Mouse (Mus musculus): ENCODE data around the gene Shisa5. TPM values are rescaled to one million over a fixed set of nuclear protein-coding genes. Genes with fewer than 3 reads are reported as not detected.

Shisa5 gene
- polyA plus RNA-seq, 1 experiment from 2014 or later: 34.7 TPM

DNA sequence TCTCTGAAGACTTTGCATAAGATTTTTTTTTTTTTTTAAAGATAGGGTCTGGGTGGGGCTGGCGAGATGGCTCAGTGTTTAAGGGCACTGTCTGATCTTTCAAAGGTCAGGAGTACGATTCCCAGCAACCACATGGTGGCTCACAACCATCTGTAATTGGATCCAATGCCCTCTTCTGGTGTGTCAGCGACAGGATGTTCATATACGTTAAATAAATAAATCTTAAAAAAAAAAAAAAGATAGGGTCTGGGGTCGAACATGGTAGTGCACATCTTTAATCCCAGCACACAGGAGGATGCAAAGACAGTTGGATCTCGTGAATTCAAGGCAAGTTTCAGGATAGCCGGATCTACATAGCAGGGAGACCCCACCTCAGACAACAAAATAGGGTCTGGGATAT lies 11.0 kb downstream of the Shisa5 start:
- Histone ChIP-seq H3K36me3 (ENCODE audit: control insufficient read depth, insufficient read depth, low read length) (no peaks in the 10 kb centered on the region), H3K27me3 (ENCODE audit: control insufficient read depth, insufficient read depth, low read length) (no peaks in the 10 kb centered on the region), H3K4me3 (ENCODE audit: low read depth, low read length) (no peak overlapping the region), H3K4me2 (ENCODE audit: low read depth) (no peak overlapping the region), H3K9ac (ENCODE audit: low read length) (no peak overlapping the region), H3K4me1 (ENCODE audit: control insufficient read depth, insufficient read depth, low read length) (no peaks in the 10 kb centered on the region; the same call in 1 of the 2 replicates), H3K9me3 (ENCODE audit: control insufficient read depth, low read length) (no peaks in the 10 kb centered on the region), H3K27ac (ENCODE audit: low read depth, low read length) (no peak overlapping the region)
- ATAC-seq (ENCODE audit: insufficient read depth, low FRiP score, low TSS enrichment): no peak
- 85% methylated on average over 7 of the region's 7 CpGs for WGBS
- DNase-seq (ENCODE audit: low spot score): no peak

GRCm38 (mm10) chr9:109049996-109050673 lies 11.8 kb downstream of the Shisa5 start:
- Histone ChIP-seq H3K4me1 (ENCODE audit: control insufficient read depth, insufficient read depth, low read length) (peaks cover 3% of the 10 kb centered on the region; the same call in 1 of the 2 replicates), H3K36me3 (ENCODE audit: control insufficient read depth, insufficient read depth, low read length) (no peaks in the 10 kb centered on the region), H3K9me3 (ENCODE audit: control insufficient read depth, low read length) (no peaks in the 10 kb centered on the region), H3K4me2 (ENCODE audit: low read depth) (no peak overlapping the region), H3K27ac (ENCODE audit: low read depth, low read length) (no peak overlapping the region), H3K4me3 (ENCODE audit: low read depth, low read length) (no peak overlapping the region), H3K27me3 (ENCODE audit: control insufficient read depth, insufficient read depth, low read length) (no peaks in the 10 kb centered on the region), H3K9ac (ENCODE audit: low read length) (no peak overlapping the region)
- DNase-seq (ENCODE audit: low spot score) (no peak), ATAC-seq (ENCODE audit: insufficient read depth, low FRiP score, low TSS enrichment) (no peak)
- WGBS: 80% methylated on average over 9 of the region's 9 CpGs

- H3K27me3 ChIP-seq (ENCODE audit: control insufficient read depth, insufficient read depth, low read length): no peaks in the 10 kb centered on the region
- no peak overlapping the region for H3K4me2 ChIP-seq (ENCODE audit: low read depth)
- no peaks in the 10 kb centered on the region for H3K36me3 ChIP-seq (ENCODE audit: control insufficient read depth, insufficient read depth, low read length)
- H3K9me3 ChIP-seq (ENCODE audit: control insufficient read depth, low read length): no peaks in the 10 kb centered on the region
- no peak for ATAC-seq (ENCODE audit: insufficient read depth, low FRiP score, low TSS enrichment)
- peaks cover 3% of the 10 kb centered on the region; the same call in 1 of the 2 replicates for H3K4me1 ChIP-seq (ENCODE audit: control insufficient read depth, insufficient read depth, low read length)
- no peak overlapping the region for H3K4me3 ChIP-seq (ENCODE audit: low read depth, low read length)
- no peak for DNase-seq (ENCODE audit: low spot score)
- H3K27ac ChIP-seq (ENCODE audit: low read depth, low read length): no peak overlapping the region
- no peak overlapping the region for H3K9ac ChIP-seq (ENCODE audit: low read length)
- 79% methylated on average over 3 of the region's 3 CpGs for WGBS
Measured at GRCm38 (mm10) chr9:109050674-109050997, 12.3 kb downstream of the Shisa5 start.

- Histone ChIP-seq H3K9me3 (ENCODE audit: control insufficient read depth, low read length) (no peaks in the 10 kb centered on the region), H3K4me2 (ENCODE audit: low read depth) (no peak overlapping the region), H3K9ac (ENCODE audit: low read length) (no peak overlapping the region), H3K4me3 (ENCODE audit: low read depth, low read length) (no peak overlapping the region), H3K27ac (ENCODE audit: low read depth, low read length) (no peak overlapping the region), H3K4me1 (ENCODE audit: control insufficient read depth, insufficient read depth, low read length) (peaks cover 3% of the 10 kb centered on the region; the same call in 1 of the 2 replicates), H3K36me3 (ENCODE audit: control insufficient read depth, insufficient read depth, low read length) (no peaks in the 10 kb centered on the region), H3K27me3 (ENCODE audit: control insufficient read depth, insufficient read depth, low read length) (no peaks in the 10 kb centered on the region)
- no peak for ATAC-seq (ENCODE audit: insufficient read depth, low FRiP score, low TSS enrichment)
- no peak for DNase-seq (ENCODE audit: low spot score)
- WGBS: 89% methylated on average over 13 of the region's 13 CpGs
Measured at GRCm38 (mm10) chr9:109051011-109051501, 12.7 kb downstream of the Shisa5 start.

DNA sequence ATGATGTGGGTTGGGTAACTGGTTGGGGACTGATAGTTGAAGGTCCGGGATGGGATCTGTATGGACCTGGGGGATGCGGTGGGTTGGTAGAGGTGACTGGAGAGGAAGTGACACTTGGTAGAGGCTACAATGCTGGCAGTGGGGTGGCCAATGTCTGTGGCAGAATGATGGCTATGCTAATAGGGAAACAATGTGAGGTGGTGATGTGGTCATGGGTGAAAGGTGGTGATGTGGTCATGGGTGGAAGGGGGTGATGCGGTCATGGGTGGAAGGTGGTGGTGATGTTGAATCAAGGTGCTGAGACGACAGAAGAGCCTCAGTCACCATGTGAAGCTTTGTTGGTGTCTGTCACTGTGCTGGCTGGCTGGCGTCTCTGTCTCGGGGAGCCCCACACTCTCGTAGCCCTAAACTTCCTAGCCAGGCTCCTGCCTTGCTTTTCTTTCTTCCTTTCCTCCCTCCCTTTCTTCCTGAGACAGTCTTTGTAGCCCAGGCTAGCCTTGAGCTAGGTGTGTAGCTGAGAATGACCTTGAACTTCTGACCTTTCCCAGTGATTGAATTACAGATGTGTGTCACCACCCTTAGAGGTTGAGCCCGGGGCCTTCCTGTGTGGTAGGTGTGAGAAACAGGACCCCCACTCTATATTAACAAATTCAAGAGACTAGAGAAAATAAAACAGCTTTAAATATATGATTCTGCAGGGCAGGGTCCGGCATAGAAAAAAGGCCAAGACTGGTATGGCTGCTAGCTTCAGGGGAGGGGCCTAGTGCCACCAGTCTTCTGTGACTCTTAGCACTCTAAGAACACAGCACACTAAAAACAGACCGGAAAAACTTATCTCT lies 13.5 kb downstream of the Shisa5 start:
- no peak overlapping the region for H3K9ac ChIP-seq (ENCODE audit: low read length)
- H3K4me2 ChIP-seq (ENCODE audit: low read depth): no peak overlapping the region
- no peak overlapping the region for H3K27ac ChIP-seq (ENCODE audit: low read depth, low read length)
- no peak overlapping the region for H3K4me3 ChIP-seq (ENCODE audit: low read depth, low read length)
- no peak for ATAC-seq (ENCODE audit: insufficient read depth, low FRiP score, low TSS enrichment)
- no peak for DNase-seq (ENCODE audit: low spot score)
- H3K4me1 ChIP-seq (ENCODE audit: control insufficient read depth, insufficient read depth, low read length): peaks cover 3% of the 10 kb centered on the region; the same call in 1 of the 2 replicates
- H3K36me3 ChIP-seq (ENCODE audit: control insufficient read depth, insufficient read depth, low read length): no peaks in the 10 kb centered on the region; the same call in 1 of the 2 replicates
- 92% methylated on average over 10 of the region's 10 CpGs for WGBS
- H3K27me3 ChIP-seq (ENCODE audit: control insufficient read depth, insufficient read depth, low read length): no peaks in the 10 kb centered on the region
- no peaks in the 10 kb centered on the region for H3K9me3 ChIP-seq (ENCODE audit: control insufficient read depth, low read length)

DNA sequence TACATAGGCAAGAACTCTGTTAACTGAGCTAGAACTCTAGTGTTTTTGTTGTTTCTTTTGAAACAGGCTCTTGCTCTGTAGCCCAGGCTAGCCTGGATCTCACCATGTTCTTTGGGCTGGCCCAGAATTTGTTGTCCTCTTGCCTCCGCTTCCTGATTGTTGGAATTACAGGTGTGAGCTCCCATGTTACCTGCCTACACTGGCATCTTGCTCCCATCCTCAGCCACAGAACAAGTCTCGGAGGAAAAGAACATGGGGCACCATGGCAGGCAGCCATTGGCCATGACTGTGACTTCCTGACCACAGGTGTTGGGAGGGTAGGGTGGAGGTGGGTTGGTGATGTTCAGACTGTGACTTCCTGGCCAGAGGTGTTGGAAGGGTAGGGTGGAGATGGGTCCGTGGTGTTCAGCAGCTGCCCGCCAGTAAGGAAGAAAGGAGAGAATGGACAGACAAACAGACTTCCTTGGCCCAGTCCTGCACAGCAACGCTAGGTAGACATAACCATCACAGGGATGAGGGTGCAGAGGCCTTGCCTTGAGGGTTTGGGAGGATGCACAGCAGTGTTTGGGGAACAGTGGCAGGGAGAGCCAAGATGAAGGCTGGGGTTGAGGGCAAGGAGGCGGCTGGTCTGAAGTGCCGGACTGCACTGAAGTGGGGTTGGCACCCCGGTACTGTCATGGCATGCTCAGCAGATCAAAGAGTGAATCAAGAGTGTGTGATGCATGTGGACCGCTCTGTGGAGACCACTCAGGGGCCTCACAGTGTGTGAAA lies 14.3 kb downstream of the Shisa5 start:
- Histone ChIP-seq H3K9me3 (ENCODE audit: control insufficient read depth, low read length) (no peaks in the 10 kb centered on the region), H3K36me3 (ENCODE audit: control insufficient read depth, insufficient read depth, low read length) (peaks cover 3% of the 10 kb centered on the region), H3K4me2 (ENCODE audit: low read depth) (no peak overlapping the region), H3K27me3 (ENCODE audit: control insufficient read depth, insufficient read depth, low read length) (no peaks in the 10 kb centered on the region), H3K4me1 (ENCODE audit: control insufficient read depth, insufficient read depth, low read length) (peaks cover 3% of the 10 kb centered on the region; the same call in 1 of the 2 replicates), H3K9ac (ENCODE audit: low read length) (no peak overlapping the region), H3K27ac (ENCODE audit: low read depth, low read length) (no peak overlapping the region), H3K4me3 (ENCODE audit: low read depth, low read length) (no peak overlapping the region)
- DNase-seq (ENCODE audit: low spot score) (no peak), ATAC-seq (ENCODE audit: insufficient read depth, low FRiP score, low TSS enrichment) (no peak)
- WGBS: 92% methylated on average over 9 of the region's 9 CpGs

- Histone ChIP-seq H3K9me3 (ENCODE audit: control insufficient read depth, low read length) (no peaks in the 10 kb centered on the region), H3K36me3 (ENCODE audit: control insufficient read depth, insufficient read depth, low read length) (peaks cover 10% of the 10 kb centered on the region), H3K27ac (ENCODE audit: low read depth, low read length) (no peak overlapping the region), H3K4me2 (ENCODE audit: low read depth) (no peak overlapping the region), H3K4me1 (ENCODE audit: control insufficient read depth, insufficient read depth, low read length) (peaks cover 3% of the 10 kb centered on the region; the same call in 1 of the 2 replicates), H3K27me3 (ENCODE audit: control insufficient read depth, insufficient read depth, low read length) (no peaks in the 10 kb centered on the region), H3K4me3 (ENCODE audit: low read depth, low read length) (no peak overlapping the region), H3K9ac (ENCODE audit: low read length) (no peak overlapping the region)
- WGBS: 87% methylated on average over 3 of the region's 3 CpGs
- no peak for ATAC-seq (ENCODE audit: insufficient read depth, low FRiP score, low TSS enrichment)
- no peak for DNase-seq (ENCODE audit: low spot score)
Measured at GRCm38 (mm10) chr9:109053366-109053765, 15.0 kb downstream of the Shisa5 start.

- DNase-seq (ENCODE audit: low spot score) (no peak), ATAC-seq (ENCODE audit: insufficient read depth, low FRiP score, low TSS enrichment) (no peak)
- H3K27ac ChIP-seq (ENCODE audit: low read depth, low read length): no peak overlapping the region
- no peak overlapping the region for H3K4me2 ChIP-seq (ENCODE audit: low read depth)
- no peak overlapping the region for H3K4me3 ChIP-seq (ENCODE audit: low read depth, low read length)
- H3K9me3 ChIP-seq (ENCODE audit: control insufficient read depth, low read length): no peaks in the 10 kb centered on the region
- no peak overlapping the region for H3K9ac ChIP-seq (ENCODE audit: low read length)
- WGBS: 82% methylated on average over 6 of the region's 6 CpGs
- H3K4me1 ChIP-seq (ENCODE audit: control insufficient read depth, insufficient read depth, low read length): peaks cover 3% of the 10 kb centered on the region; the same call in 1 of the 2 replicates
- H3K27me3 ChIP-seq (ENCODE audit: control insufficient read depth, insufficient read depth, low read length): no peaks in the 10 kb centered on the region
- H3K36me3 ChIP-seq (ENCODE audit: control insufficient read depth, insufficient read depth, low read length): peaks cover 12% of the 10 kb centered on the region
Measured at GRCm38 (mm10) chr9:109053851-109054250, 15.5 kb downstream of the Shisa5 start.

Measured in neural tube, embryonic 11.5 days (tissue).